Mouse (Mus musculus): ENCODE measurements around the gene Exosc6.
"Not testable (repeated sequence)": the region's sequence is repeated elsewhere in the genome, so short reads cannot be mapped to it uniquely, and the experiment has no call there.

Gene Exosc6

GRCm38 (mm10) chr8:111056158-111056663 is at the start of gene Exosc6:
Exosc6 (plus strand) TSS chr8:111056339.
- DNase-seq (ENCODE audit: low spot score), result peak; percentile 93

- DNase-seq (ENCODE audit: low spot score), result not testable (repeated sequence)
These were observed 45.7 kb upstream of the Exosc6 start for GRCm38 (mm10) chr8:111010230-111010991.

- DNase-seq (ENCODE audit: low spot score), result not testable (repeated sequence)
These were observed 29.5 kb upstream of the Exosc6 start for GRCm38 (mm10) chr8:111026609-111027008.

- peak; percentile 91 for DNase-seq (ENCODE audit: low spot score)
These were observed 28.7 kb upstream of the Exosc6 start for GRCm38 (mm10) chr8:111027391-111027937.

- DNase-seq (ENCODE audit: low spot score), result no peak
These were observed 26.6 kb upstream of the Exosc6 start for GRCm38 (mm10) chr8:111029589-111029988.

GRCm38 (mm10) chr8:111030045-111030444 is 26.1 kb upstream of the Exosc6 start:
- DNase-seq (ENCODE audit: low spot score), result no peak

- DNase-seq (ENCODE audit: low spot score), result no peak
These were observed 24.6 kb upstream of the Exosc6 start, which contains the start of gene Ddx19b for GRCm38 (mm10) chr8:111031572-111031971. Ddx19b (minus strand) TSS chr8:111031751.

- no peak for DNase-seq (ENCODE audit: low spot score)
These were observed 23.2 kb upstream of the Exosc6 start, which contains the start of gene Aars for GRCm38 (mm10) chr8:111032916-111033315. Aars (plus strand) TSS chr8:111033144.

GRCm38 (mm10) chr8:111033482-111034215 is 22.5 kb upstream of the Exosc6 start:
- peak; percentile 100 for DNase-seq (ENCODE audit: low spot score)

GRCm38 (mm10) chr8:111034276-111034675 is 21.9 kb upstream of the Exosc6 start:
- no peak for DNase-seq (ENCODE audit: low spot score)

- DNase-seq (ENCODE audit: low spot score), result no peak
These were observed 19.5 kb upstream of the Exosc6 start for GRCm38 (mm10) chr8:111036591-111036990.

GRCm38 (mm10) chr8:111042546-111042945 is 13.6 kb upstream of the Exosc6 start:
- DNase-seq (ENCODE audit: low spot score), result no peak

GRCm38 (mm10) chr8:111044003-111044734 is 12.0 kb upstream of the Exosc6 start:
- no peak for DNase-seq (ENCODE audit: low spot score)

GRCm38 (mm10) chr8:111048694-111049093 is 7.4 kb upstream of the Exosc6 start:
- no peak for DNase-seq (ENCODE audit: low spot score)

- DNase-seq (ENCODE audit: low spot score), result no peak
These were observed 7.0 kb upstream of the Exosc6 start for GRCm38 (mm10) chr8:111049106-111049505.

- DNase-seq (ENCODE audit: low spot score), result no peak
These were observed 2.2 kb upstream of the Exosc6 start for GRCm38 (mm10) chr8:111053827-111054518.

- no peak for DNase-seq (ENCODE audit: low spot score)
These were observed 1.0 kb upstream of the Exosc6 start for GRCm38 (mm10) chr8:111055031-111055634.

GRCm38 (mm10) chr8:111055661-111056060 is 478 bp upstream of the Exosc6 start:
- no peak for DNase-seq (ENCODE audit: low spot score)

GRCm38 (mm10) chr8:111056691-111057293 is 653 bp downstream of the Exosc6 start:
- no peak for DNase-seq (ENCODE audit: low spot score)

- no peak for DNase-seq (ENCODE audit: low spot score)
These were observed 2.9 kb downstream of the Exosc6 start for GRCm38 (mm10) chr8:111058946-111059572.
